Mouse (Mus musculus) mouse embryonic stem cell (cell line): ENCODE results near the gene Olfr361.
"Not testable (repeated sequence)": the region's sequence is repeated elsewhere in the genome, so short reads cannot be mapped to it uniquely, and the experiment has no call there.

Experiments
- in situ Hi-C, 2 experiments: fragments of 300-500 bp; cut with MboI; formaldehyde crosslinking; loops; 1 replicate in 1 of 2; 3 replicates in 1 of 2; pipeline ENCODE4 v1.14.3; 2019 to 2020; ENCODE audit warnings: low sequenced_read_pairs in 2 of 2, low pct_unique_long_range_greater_than_20kb in 1 of 2, mixed read lengths in 1 of 2; ENCODE audit not compliant: unreplicated experiment in 1 of 2

The Olfr361 gene

DNA sequence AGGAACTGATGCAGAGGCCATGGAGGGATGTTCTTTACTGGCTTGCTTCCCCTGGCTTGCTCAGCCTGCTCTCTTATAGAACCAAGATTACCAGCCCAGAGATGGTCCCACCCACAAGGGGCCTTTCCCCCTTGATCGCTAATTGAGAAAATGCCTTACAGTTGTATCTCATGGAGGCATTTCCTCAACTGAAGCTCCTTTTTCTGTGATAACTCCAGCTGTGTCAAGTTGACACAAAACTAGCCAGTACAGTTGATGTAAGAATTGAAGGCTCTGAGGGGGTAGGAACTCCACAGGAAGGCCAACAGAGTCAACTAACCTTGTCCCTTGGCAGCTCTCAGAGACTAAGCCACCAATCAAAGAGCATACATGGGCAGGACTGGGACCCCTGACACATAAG lies at the start of gene Olfr361:
Gene Olfr361, minus strand, starts transcription at position 101 of the 400 bp plus-strand sequence.
- in situ Hi-C loops = not testable (repeated sequence)

DNA sequence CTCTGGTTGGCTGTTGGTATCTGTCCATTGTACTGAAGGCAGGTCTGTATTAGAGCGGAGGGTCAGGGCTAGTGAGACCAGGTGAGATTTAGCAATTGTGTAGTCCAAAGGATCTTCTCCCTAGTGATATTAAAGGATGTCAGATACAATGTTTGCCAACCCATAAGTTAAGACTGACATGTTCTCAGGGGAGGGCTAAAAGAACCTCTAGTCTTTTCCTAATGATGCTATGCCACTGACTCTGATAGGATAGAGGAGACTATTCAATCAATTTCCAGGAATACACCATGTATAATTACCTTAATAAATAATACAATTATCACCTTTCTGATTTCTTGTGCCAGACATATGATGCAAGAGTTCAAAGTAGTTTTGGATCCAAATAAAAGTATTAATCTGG lies 28.7 kb upstream of the Olfr361 start, which contains the start of gene Olfr362:
Gene Olfr362, minus strand, starts transcription at position 101 of the 400 bp plus-strand sequence.
- in situ Hi-C loops = no loop called here

DNA sequence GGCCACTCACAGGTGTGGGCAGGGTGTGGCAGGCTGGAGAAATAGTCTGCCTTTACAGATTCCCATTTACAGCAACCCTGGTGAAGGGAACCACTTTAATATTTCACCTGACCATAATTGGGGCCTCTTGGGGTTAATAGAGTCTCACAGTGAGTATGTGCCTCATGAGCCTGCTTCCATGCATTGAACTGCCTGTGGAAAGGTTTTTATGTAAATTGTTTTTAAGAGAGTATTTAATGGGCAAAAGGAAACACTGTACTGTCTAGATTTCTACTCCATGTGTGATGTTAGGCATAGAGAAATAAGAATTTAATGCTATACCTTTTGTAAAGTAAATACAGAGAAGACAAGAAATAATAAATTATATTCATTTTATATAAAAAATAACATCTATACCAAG lies 23.6 kb downstream of the Olfr361 start, which contains the start of gene Olfr360:
Gene Olfr360, plus strand, starts transcription at position 301 of the 400 bp plus-strand sequence.
- in situ Hi-C loops = no loop called here
